Mouse (Mus musculus) embryonic fibroblast, embryonic 13.5 days (primary cell): ENCODE data around the gene Rapgef2. TPM values are rescaled to one million over a fixed set of nuclear protein-coding genes. Genes with fewer than 3 reads are reported as not detected.

Experiments used
- H3K27ac ChIP-seq: 2 replicates; pipeline ENCODE4 v1.5.1; 2012; ENCODE audit warnings: low read length, control low read depth, inconsistent platforms; ENCODE audit not compliant: insufficient read depth
- H3K4me1 ChIP-seq: 2 replicates; pipeline ENCODE4 v1.6.1; 2011; ENCODE audit warnings: low read length; ENCODE audit not compliant: control insufficient read depth, insufficient read depth
- H3K4me3 ChIP-seq: 2 replicates; pipeline ENCODE4 v1.5.1; 2011; ENCODE audit warnings: mild to moderate bottlenecking, control low read depth, low read length; ENCODE audit not compliant: insufficient read depth
- CTCF ChIP-seq: IDR thresholded peaks from 2 replicates; pipeline ENCODE4 v1.5.1; 2011; ENCODE audit warnings: mild to moderate bottlenecking, control low read depth, low read length, moderate library complexity, borderline replicate concordance; ENCODE audit not compliant: insufficient read depth
- POLR2A ChIP-seq: IDR thresholded peaks from 2 replicates; pipeline ENCODE4 v1.6.1; 2011; ENCODE audit warnings: low read depth, mild to moderate bottlenecking, control low read depth, low read length, moderate library complexity
- polyA plus RNA-seq: library from polyadenylated mRNA; stranded (reverse); fragments of >200 nt; gene quantifications from 2 replicates; pipeline ENCODE4 v1.2.4, GENCODE M21; 2011; ENCODE audit warnings: low read depth; ENCODE audit not compliant: missing spikeins, insufficient read length

The Rapgef2 gene
- polyA plus RNA-seq, 1 experiment, result 21.7 TPM

DNA sequence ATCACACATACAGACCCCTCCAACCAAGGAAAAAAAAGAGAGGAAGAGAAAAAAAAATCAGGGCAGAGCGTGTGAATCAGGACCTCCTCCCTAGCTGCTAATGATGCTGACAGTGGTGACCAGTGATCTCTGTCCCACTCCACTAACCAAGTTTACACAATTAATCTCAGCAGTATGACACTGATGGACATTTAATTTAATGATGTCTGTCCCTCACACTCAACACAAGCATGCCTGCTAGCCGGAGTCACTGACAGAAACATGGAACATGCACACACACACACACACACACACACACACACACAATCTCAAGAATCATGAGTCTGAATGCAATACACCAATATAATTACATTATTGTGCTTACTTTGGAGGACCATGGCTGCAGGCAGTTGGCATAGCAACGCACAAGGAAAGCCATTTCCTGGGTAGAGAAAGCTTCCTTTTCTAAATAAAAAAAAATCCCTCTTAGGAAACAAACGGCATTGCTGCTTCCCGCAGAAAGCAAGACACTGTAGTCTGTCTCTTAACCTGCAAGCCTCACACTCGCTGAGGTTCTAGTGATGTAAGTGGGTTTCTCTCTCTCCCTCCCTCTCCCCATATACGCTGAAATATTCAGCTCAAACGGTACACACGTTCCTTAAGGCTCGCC is 140.8 kb downstream of the Rapgef2 start:
- Histone ChIP-seq H3K4me1 (peaks cover 12% of the 10 kb centered on the region), H3K4me3 (no peak overlapping the region), H3K27ac (peak overlapping the region; percentile 25; the same call in 1 of the 2 replicates)
- TF ChIP-seq CTCF, result no peak
- TF ChIP-seq POLR2A, result no peak

DNA sequence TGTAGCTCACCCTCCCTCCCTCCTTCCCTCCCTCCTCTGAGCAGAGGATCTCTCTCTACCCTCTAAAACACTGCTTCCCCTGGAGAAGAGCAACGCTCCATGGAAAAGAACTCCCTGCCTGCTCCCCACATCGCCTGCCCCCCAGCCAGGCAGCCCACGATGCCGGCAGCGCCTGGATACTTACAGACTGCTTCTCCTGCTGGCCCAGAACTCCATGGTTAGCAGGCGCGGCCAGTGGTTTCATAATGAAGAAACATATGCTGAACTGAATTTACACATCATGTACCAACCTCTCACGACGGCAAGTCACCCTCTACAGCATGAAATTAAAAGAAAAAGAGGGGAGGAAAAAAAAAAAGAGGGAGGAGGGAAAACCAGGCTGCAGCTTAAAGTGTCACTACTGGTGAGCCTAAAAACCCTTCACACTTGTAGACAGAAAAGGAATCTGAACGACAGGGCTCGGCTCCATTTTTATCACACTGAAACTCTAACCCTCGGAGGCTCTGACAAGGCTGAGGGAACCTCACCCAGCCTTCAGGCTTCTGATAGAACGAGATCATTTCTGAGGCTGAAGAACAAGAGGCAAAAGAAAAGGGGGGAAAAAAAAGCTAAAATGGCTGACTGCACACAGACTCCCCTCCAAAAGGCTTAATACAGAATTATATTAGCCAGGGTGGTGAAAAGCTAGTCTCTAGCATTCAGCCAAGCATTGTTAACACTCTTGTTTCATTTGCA is 141.5 kb downstream of the Rapgef2 start:
- Histone ChIP-seq H3K27ac (peak overlapping the region; percentile 25), H3K4me3 (no peak overlapping the region), H3K4me1 (peaks cover 10% of the 10 kb centered on the region)
- TF ChIP-seq POLR2A (no peak), CTCF (no peak)

DNA sequence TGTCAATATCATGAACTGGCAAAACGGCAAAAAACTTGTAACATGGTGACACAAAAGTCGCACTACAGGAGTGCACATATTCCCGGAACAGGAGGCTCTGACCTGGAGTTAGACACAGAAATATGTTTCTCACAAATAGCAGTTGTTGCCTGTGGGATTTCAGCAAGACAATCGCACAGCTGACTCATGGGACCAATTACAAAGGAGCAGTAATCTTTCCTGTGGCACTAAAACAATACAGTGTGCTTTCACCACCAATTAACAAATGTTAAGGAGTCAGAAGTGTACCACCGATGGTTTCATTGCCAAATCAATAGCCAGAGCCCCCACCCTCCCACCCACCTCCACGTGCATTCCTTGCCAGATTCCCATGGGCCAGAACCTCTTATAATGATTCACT is 142.2 kb downstream of the Rapgef2 start:
- Histone ChIP-seq H3K27ac (no peak overlapping the region), H3K4me3 (no peak overlapping the region), H3K4me1 (peaks cover 10% of the 10 kb centered on the region)
- no peak for TF ChIP-seq POLR2A
- TF ChIP-seq CTCF, result no peak

DNA sequence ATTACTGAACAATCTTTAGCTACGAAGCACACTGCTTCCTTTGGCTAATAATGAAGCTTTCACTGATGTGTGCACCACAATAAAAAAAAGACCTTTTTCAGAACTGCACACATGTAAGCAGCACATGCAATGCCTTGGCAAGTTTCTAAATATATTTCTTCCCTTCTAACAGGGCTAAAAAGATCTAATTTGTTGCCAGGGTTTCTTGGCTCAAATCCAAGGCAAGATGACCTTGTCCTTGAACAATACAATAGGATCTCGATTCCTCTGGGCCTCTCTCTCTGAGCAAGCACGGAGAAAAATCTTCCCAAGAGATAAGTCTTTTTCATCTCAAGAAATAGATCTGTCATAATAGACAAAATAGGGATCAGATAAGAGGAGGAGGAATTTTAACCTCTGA is 147.1 kb downstream of the Rapgef2 start:
- peaks cover 3% of the 10 kb centered on the region for H3K4me1 ChIP-seq
- H3K27ac ChIP-seq, result no peak overlapping the region
- H3K4me3 ChIP-seq, result no peak overlapping the region
- TF ChIP-seq CTCF (no peak), POLR2A (no peak)

DNA sequence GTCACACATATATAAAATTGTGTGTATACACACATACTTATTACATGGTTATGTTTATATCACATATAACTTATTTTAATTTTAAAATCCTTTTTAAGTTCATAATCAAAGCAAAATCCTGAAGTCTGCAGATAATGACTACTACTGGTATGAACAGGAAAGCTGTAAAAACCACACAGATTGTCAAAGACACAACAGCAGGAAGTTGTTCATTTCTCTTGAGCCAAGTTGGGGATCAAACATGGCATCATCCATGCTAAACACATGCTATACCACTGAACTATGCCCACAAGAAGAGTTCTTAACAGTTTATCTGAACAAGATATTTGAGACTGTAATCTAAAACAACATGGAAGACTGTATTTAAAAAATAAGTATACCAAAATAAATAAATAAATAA is 147.7 kb downstream of the Rapgef2 start:
- H3K4me1 ChIP-seq, result no peaks in the 10 kb centered on the region
- no peak for TF ChIP-seq POLR2A
- no peak for TF ChIP-seq CTCF
- H3K4me3 ChIP-seq, result no peak overlapping the region
- no peak overlapping the region for H3K27ac ChIP-seq

DNA sequence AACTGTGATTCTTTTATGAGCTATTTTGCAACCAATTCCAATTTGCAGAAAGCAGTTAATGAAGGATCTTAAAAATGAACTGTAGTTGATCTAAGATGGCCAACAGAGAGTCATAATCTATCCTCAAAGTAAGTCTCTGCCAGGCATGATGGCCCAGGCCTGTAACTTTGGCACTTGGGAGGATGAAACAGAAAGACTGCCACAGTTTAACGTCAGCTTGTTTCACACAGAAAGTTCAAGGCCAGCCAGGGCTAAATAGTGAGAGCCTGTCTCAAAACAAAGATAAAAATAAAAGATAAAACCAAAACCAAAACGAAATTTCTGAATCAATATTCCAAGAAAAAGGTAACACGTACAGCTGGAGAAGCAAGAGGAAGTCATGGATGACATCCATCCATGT is 155.3 kb downstream of the Rapgef2 start:
- Histone ChIP-seq H3K4me1 (peaks cover 12% of the 10 kb centered on the region), H3K27ac (no peak overlapping the region), H3K4me3 (no peak overlapping the region)
- TF ChIP-seq POLR2A, result no peak
- TF ChIP-seq CTCF, result no peak

DNA sequence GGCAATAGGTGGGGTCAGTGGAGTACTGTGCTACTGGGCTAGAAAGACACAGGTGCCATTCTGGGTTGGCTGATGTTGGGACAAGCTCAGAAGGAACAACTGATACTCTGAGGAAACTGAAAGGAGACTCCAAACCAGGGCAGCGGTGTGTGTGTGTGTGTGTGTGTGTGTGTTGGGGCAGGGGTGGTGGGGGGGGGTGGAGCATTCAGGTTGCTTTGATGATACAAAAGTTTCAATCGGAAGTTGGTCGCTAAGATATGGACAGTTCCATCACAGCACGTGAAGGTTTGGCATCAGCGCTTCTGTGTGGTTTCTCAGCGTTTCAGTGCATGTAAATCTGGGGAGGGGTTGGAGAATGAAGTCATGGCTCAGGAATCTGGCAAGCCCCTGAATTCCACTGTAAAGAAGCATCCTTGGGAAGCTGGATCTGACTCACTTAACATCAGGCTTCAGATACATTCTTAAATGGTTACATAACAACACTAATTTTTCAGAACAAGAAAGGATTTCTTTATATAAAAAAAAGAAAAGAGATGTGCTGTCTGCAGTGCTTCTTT is 157.2 kb downstream of the Rapgef2 start:
- H3K27ac ChIP-seq, result peak overlapping the region; percentile 73; the same call in 1 of the 2 replicates
- peaks cover 17% of the 10 kb centered on the region for H3K4me1 ChIP-seq
- no peak overlapping the region for H3K4me3 ChIP-seq
- TF ChIP-seq POLR2A, result no peak

DNA sequence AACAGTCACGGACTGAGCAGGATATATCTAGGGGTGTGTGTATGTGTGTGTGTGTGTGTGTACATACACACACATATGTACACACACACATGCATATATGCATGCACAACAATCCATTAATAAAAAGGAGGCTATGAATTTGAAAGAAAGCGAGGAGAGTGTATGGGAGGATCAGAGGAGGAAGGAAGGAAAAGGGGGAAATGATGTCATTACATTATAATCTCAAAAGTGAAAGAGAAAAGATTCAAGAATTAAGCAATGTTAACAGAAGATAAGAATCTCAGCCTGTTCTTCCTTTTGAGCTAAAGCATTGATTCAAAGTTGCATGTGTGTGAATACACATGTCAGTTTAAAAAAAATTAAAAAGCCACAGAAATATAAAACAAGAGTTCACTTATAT is 158.5 kb downstream of the Rapgef2 start:
- no peak for TF ChIP-seq POLR2A
- no peak for TF ChIP-seq CTCF
- no peak overlapping the region for H3K27ac ChIP-seq
- no peak overlapping the region for H3K4me3 ChIP-seq
- H3K4me1 ChIP-seq, result peaks cover 17% of the 10 kb centered on the region

DNA sequence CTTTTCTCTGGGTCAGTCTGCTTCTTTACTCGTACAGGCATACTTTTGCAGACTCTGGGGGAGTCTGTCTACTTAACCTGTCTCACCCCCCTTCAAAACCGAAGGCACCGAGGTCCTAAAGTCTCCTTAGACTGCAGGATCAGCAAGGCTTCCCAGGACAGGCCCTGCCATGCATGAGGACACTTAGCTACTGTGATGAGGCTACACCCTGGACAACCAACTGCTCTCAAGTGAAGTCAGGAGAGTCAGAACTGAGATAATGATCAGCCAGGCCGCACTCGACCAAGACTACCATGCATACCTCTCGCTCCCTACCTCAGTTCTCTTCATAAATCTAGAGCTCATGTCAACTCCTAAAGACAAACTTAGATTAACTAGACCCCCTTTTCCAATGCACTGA is 159.5 kb downstream of the Rapgef2 start:
- no peak overlapping the region for H3K27ac ChIP-seq
- no peak for TF ChIP-seq CTCF
- peaks cover 17% of the 10 kb centered on the region for H3K4me1 ChIP-seq
- H3K4me3 ChIP-seq, result no peak overlapping the region

DNA sequence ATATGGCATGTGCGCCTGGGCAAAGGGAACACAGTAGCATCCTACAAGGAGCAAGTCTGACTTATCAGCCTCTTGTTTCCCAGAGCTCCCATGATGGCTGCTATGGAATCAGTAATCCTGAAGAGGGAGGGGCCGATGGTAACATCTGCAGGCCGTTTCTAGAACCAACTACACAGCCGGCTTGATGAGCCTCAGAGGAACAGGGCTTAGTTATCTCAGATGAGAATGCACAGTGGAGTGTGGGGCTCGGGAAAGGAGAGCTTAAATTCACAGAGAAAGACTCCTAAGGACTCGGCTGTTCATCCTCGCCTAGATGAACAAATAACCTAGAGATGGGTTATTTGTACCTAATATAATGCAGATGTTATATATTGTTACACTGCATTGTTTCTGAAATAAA is 164.9 kb downstream of the Rapgef2 start:
- Histone ChIP-seq H3K4me3 (no peak overlapping the region), H3K4me1 (peaks cover 5% of the 10 kb centered on the region; the same call in 1 of the 2 replicates), H3K27ac (no peak overlapping the region)
- TF ChIP-seq CTCF, result no peak
- TF ChIP-seq POLR2A, result no peak
